Mouse (Mus musculus) liver, adult 2 months (tissue): ENCODE results near the gene Ip6k2.

Experiments used
- CTCF ChIP-seq: fragments of 200-500 bp; IDR thresholded peaks from 2 replicates; pipeline ENCODE4 v1.5.1; 2011; ENCODE audit warnings: low read depth, low read length, control low read depth
- POLR2A ChIP-seq: fragments of 200-500 bp; IDR thresholded peaks from 2 replicates; pipeline ENCODE4 v1.6.1; 2011; ENCODE audit warnings: low read length, control low read depth; ENCODE audit not compliant: insufficient read depth; ENCODE audit errors: extremely low read depth

GRCm38 (mm10) chr9:108781891-108782290 lies 1.7 kb upstream of the Ip6k2 start:
- no peak for TF ChIP-seq POLR2A
- no peak for TF ChIP-seq CTCF
